Mouse (Mus musculus) MEL (cell line): ENCODE results near the gene Klhl12.

Experiments
- CTCF ChIP-seq, 3 experiments: IDR thresholded peaks in 2 of 3; conservative IDR thresholded peaks in 1 of 3; 2 replicates each; pipeline ENCODE4 v1.5.1; 2011 to 2012; ENCODE audit warnings: low read length in 3 of 3, low read depth in 2 of 3, mild to moderate bottlenecking in 2 of 3, improper control_type of control experiment in 1 of 3, inconsistent platforms in 1 of 3, mixed read lengths in 1 of 3, moderate library complexity in 1 of 3; ENCODE audit not compliant: control insufficient read depth in 1 of 3, insufficient read depth in 1 of 3, poor library complexity in 1 of 3, severe bottlenecking in 1 of 3
- E2F4 ChIP-seq: IDR thresholded peaks from 2 replicates; pipeline ENCODE4 v1.6.1; 2011; ENCODE audit warnings: low read depth, low read length, improper control_type of control experiment, borderline replicate concordance
- GABPA ChIP-seq: IDR thresholded peaks from 2 replicates; pipeline ENCODE4 v1.6.1; 2012; ENCODE audit warnings: low read depth, mild to moderate bottlenecking, inconsistent platforms, low read length, improper control_type of control experiment, moderate library complexity
- GATA1 ChIP-seq: IDR thresholded peaks from 2 replicates; pipeline ENCODE4 v1.6.1; 2011; ENCODE audit warnings: low read depth, low read length, improper control_type of control experiment
- HCFC1 ChIP-seq: IDR thresholded peaks from 2 replicates; pipeline ENCODE4 v1.6.1; 2012; ENCODE audit warnings: low read depth, mild to moderate bottlenecking, inconsistent platforms, low read length, improper control_type of control experiment, moderate library complexity
- MAFK ChIP-seq: IDR thresholded peaks from 2 replicates; pipeline ENCODE4 v1.6.1; 2011; ENCODE audit warnings: low read depth, mild to moderate bottlenecking, low read length, improper control_type of control experiment, borderline replicate concordance
- MYB ChIP-seq: IDR thresholded peaks from 2 replicates; pipeline ENCODE4 v1.6.1; 2011; ENCODE audit warnings: mild to moderate bottlenecking, low read depth, low read length, improper control_type of control experiment
- POLR2AphosphoS5 ChIP-seq: IDR thresholded peaks from 2 replicates; pipeline ENCODE4 v1.6.1; 2012; ENCODE audit warnings: low read depth, borderline replicate concordance, mild to moderate bottlenecking, inconsistent platforms, low read length, moderate library complexity, mixed read lengths
- USF1 ChIP-seq: IDR thresholded peaks from 2 replicates; pipeline ENCODE4 v1.6.1; 2014; ENCODE audit warnings: low read depth, mild to moderate bottlenecking, inconsistent platforms, low read length, improper control_type of control experiment, moderate library complexity
- ZC3H11A ChIP-seq: IDR thresholded peaks from 2 replicates; pipeline ENCODE4 v1.6.1; 2012; ENCODE audit warnings: low read depth, mild to moderate bottlenecking, inconsistent platforms, low read length, improper control_type of control experiment
- ZNF384 ChIP-seq: IDR thresholded peaks from 2 replicates; pipeline ENCODE4 v1.6.1; 2012; ENCODE audit warnings: low read depth, mild to moderate bottlenecking, inconsistent platforms, low read length, improper control_type of control experiment

GRCm38 (mm10) chr1:134433002-134433401 is 22.3 kb upstream of the Klhl12 start:
- no peak for TF ChIP-seq E2F4
- TF ChIP-seq POLR2AphosphoS5 = no peak
- TF ChIP-seq GABPA = no peak
- TF ChIP-seq HCFC1 = no peak
- TF ChIP-seq ZC3H11A = no peak
- no peak for TF ChIP-seq USF1
- no peak for TF ChIP-seq CTCF (IDR thresholded peaks at IDR 0.05 in 2 of 3, conservative IDR thresholded peaks at IDR 0.05 in 1 of 3; ENCODE audit: control insufficient read depth in 1 of 3, insufficient read depth in 1 of 3, low read depth in 2 of 3, low read length in 3 of 3, poor library complexity in 1 of 3, severe bottlenecking in 1 of 3)
- no peak for TF ChIP-seq MAFK
- TF ChIP-seq MYB = no peak
- no peak for TF ChIP-seq ZNF384
- TF ChIP-seq GATA1 = no peak
